Mouse (Mus musculus) liver, adult 2 months (tissue): ENCODE data around the gene Wdpcp. TPM values are rescaled to one million over a fixed set of nuclear protein-coding genes. Genes with fewer than 3 reads are reported as not detected.
A peak's percentile ranks its signal among the peaks of the same experiment; 100 is the strongest.

Source experiments
- DNase-seq: peaks from one replicate; pipeline ENCODE4 v3.0.0-alpha.2; 2011; ENCODE audit warnings: low read depth, low spot score; ENCODE audit errors: extremely low read depth
- H3K27ac ChIP-seq: fragments of 200-500 bp; replicated peaks from 2 replicates; pipeline ENCODE4 v1.5.1; 2012; ENCODE audit warnings: low read depth, mild to moderate bottlenecking, control low read depth, inconsistent platforms, low read length; ENCODE audit not compliant: insufficient read depth
- H3K27me3 ChIP-seq: fragments of 200-500 bp; 2 replicates; pipeline ENCODE4 v1.6.1; 2012; ENCODE audit warnings: mild to moderate bottlenecking, moderate library complexity, low read length, inconsistent platforms; ENCODE audit not compliant: control insufficient read depth, insufficient read depth
- H3K36me3 ChIP-seq: fragments of 200-500 bp; 2 replicates; pipeline ENCODE4 v1.6.1; 2012; ENCODE audit warnings: low read length, inconsistent platforms; ENCODE audit not compliant: control insufficient read depth, insufficient read depth
- H3K4me1 ChIP-seq: fragments of 200-500 bp; 2 replicates; pipeline ENCODE4 v1.6.1; 2011; ENCODE audit warnings: low read length; ENCODE audit not compliant: control insufficient read depth, insufficient read depth
- H3K4me3 ChIP-seq: fragments of 200-500 bp; 2 replicates; pipeline ENCODE4 v1.5.1; 2011; ENCODE audit warnings: low read depth, mild to moderate bottlenecking, control low read depth, low read length, moderate library complexity; ENCODE audit not compliant: insufficient read depth
- H3K79me2 ChIP-seq: fragments of 200-500 bp; 2 replicates; pipeline ENCODE4 v1.6.1; 2012; ENCODE audit warnings: inconsistent platforms, mild to moderate bottlenecking, low read length, moderate library complexity; ENCODE audit not compliant: control insufficient read depth, insufficient read depth
- H3K9ac ChIP-seq: fragments of 200-500 bp; 2 replicates; pipeline ENCODE4 v1.6.1; 2012; ENCODE audit warnings: low read depth, mild to moderate bottlenecking, control low read depth, inconsistent platforms, low read length
- CTCF ChIP-seq: fragments of 200-500 bp; IDR thresholded peaks from 2 replicates; pipeline ENCODE4 v1.5.1; 2011; ENCODE audit warnings: low read depth, low read length, control low read depth
- POLR2A ChIP-seq: fragments of 200-500 bp; IDR thresholded peaks from 2 replicates; pipeline ENCODE4 v1.6.1; 2011; ENCODE audit warnings: low read length, control low read depth; ENCODE audit not compliant: insufficient read depth; ENCODE audit errors: extremely low read depth
- WGBS: fragments of 180-500 bp; shearing (Covaris S2); methylation state at CpG from one replicate; pipeline ENCODE4 v1.1.7; 2018; 5-methylcytosine and 5-hydroxymethylcytosine counted together
- polyA plus RNA-seq: library from polyadenylated mRNA; depleted of rRNA; stranded (reverse); fragments of >200 nt; gene quantifications from 2 replicates; pipeline ENCODE4 v1.2.3, GENCODE M21; 2012
- total RNA-seq: library from RNA; depleted of rRNA; stranded (reverse); fragments of >200 nt; gene quantifications from 2 replicates; pipeline ENCODE4 v1.2.3, GENCODE M21; 2014

Wdpcp gene
- total and polyA plus RNA-seq, 2 experiments, result 0.94 to 4.8 TPM

DNA sequence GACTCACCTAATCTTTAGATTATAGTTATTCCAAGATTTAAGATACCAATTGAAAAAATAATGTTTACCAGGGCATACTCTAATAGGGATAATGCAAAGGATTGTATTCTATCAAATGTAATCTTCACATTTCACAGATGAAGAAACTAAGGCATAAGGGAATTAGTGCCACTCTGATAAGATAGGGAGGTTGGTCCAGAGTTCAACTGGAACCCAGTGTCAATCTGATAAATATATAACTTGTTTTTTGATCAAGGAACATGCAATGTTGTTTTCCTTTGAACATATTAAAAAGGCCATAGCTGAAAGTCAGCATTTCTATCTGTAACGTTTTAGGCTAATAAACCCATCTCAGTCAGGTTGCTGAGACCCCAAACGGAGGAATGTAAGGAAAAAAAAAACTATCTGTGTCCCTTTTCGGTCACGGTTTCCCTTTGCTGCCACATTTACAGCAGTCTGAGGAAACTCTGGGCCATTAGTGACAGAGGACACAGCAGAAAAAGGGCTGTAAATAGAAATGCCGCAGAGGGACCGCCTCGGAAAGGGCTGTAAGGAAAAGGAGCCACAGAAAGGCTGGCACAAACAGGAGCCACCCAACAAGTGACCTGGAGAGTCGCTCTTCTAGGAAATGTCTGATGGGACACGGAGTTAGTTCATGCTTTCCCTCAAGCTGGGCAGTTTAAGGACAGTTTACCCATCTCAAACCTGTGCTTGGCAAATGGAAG, 7.2 kb upstream of the Wdpcp start:
- peak; percentile 85 for DNase-seq
- no peak overlapping the region for H3K4me3 ChIP-seq
- H3K27ac ChIP-seq, result peak overlapping the region; percentile 98
- TF ChIP-seq CTCF (no peak), POLR2A (no peak)
- peak overlapping the region; percentile 63; the same call in 1 of the 2 replicates for H3K9ac ChIP-seq
- no peaks in the 10 kb centered on the region for H3K27me3 ChIP-seq
- peaks cover 7% of the 10 kb centered on the region; the same call in 1 of the 2 replicates for H3K79me2 ChIP-seq
- 42% methylated on average over 9 of the region's 9 CpGs for WGBS
- H3K36me3 ChIP-seq, result peaks cover 49% of the 10 kb centered on the region
- H3K4me1 ChIP-seq, result peaks cover 26% of the 10 kb centered on the region

DNA sequence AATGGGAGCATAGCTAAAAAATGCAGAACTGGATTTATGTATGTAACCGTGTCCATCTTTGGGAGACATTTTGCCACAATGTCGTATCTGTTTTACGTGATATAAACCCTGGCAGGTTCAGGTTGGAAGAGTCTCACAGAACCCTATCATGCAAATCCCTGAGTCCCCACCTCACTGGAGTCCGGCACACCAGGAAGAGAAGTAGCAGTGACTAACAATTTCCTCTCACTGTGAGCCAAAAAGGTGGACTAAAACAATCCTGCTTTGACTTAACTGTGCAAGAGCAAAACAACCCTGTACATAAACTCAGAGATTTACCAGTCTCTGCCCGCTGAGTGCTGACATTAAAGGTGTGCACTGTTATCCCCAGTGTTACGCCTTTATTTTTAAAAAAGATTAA, 5.1 kb upstream of the Wdpcp start:
- peaks cover 34% of the 10 kb centered on the region for H3K36me3 ChIP-seq
- no peak overlapping the region for H3K27ac ChIP-seq
- no peak overlapping the region for H3K4me3 ChIP-seq
- no peak for DNase-seq
- H3K79me2 ChIP-seq, result peaks cover 9% of the 10 kb centered on the region; the same call in 1 of the 2 replicates
- 90% methylated on average over 6 of the region's 6 CpGs for WGBS
- TF ChIP-seq CTCF (no peak), POLR2A (no peak)
- peaks cover 26% of the 10 kb centered on the region for H3K4me1 ChIP-seq
- no peak overlapping the region for H3K9ac ChIP-seq
- no peaks in the 10 kb centered on the region for H3K27me3 ChIP-seq

DNA sequence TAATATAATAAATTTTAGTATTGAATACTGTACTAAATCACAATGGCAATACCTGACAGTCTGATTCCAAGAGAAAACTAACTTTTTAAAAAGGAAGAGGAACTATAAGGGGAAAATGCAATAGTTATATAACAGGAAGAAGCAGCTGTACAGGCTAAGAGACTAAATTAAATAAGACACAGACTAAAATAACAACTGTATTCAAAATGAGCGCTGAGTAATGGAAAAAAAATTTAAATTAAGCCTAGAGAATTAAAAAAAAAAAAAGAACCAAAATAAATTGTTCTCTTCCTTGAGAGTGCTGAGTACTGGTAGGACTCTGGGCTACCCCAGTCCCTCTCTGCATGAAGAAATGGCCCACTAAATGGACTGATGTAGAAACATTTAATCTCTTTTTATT, 4.3 kb upstream of the Wdpcp start:
- 90% methylated on average over 1 of the region's 1 CpGs for WGBS
- Histone ChIP-seq H3K27ac (no peak overlapping the region), H3K79me2 (peaks cover 9% of the 10 kb centered on the region; the same call in 1 of the 2 replicates), H3K4me3 (no peak overlapping the region), H3K27me3 (no peaks in the 10 kb centered on the region), H3K4me1 (peaks cover 25% of the 10 kb centered on the region), H3K36me3 (peaks cover 31% of the 10 kb centered on the region), H3K9ac (no peak overlapping the region)
- TF ChIP-seq CTCF, result no peak
- no peak for TF ChIP-seq POLR2A
- no peak for DNase-seq

DNA sequence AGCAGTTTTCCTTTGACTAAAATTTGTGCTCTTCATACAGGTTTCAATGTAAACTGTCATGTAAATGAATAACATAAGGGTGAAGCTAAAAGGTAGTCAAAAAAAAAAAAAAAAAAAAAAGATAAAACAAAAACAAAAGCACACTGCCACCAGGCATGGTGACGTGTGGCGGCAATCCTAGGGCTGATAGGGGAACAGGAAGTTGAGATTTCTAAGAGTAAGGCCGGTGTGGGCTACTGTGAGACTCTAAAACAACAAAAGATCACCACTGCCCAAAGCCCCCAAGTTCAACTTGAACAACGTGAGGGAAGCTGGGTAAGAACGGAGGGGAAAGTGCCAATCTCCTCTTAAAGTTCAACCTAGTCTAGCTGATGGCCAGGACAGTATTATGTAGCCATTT, 3.0 kb upstream of the Wdpcp start:
- DNase-seq, result no peak
- no peaks in the 10 kb centered on the region for H3K27me3 ChIP-seq
- peak overlapping the region; percentile 37 for H3K27ac ChIP-seq
- H3K4me1 ChIP-seq, result peaks cover 25% of the 10 kb centered on the region
- 0 out of 2 replicates have a peak overlapping the region, but pooled peaks have one; percentile 26 for H3K9ac ChIP-seq
- H3K36me3 ChIP-seq, result peaks cover 21% of the 10 kb centered on the region
- TF ChIP-seq POLR2A, result no peak
- H3K4me3 ChIP-seq, result no peak overlapping the region
- 23% methylated on average over 5 of the region's 5 CpGs for WGBS
- H3K79me2 ChIP-seq, result peaks cover 9% of the 10 kb centered on the region; the same call in 1 of the 2 replicates

DNA sequence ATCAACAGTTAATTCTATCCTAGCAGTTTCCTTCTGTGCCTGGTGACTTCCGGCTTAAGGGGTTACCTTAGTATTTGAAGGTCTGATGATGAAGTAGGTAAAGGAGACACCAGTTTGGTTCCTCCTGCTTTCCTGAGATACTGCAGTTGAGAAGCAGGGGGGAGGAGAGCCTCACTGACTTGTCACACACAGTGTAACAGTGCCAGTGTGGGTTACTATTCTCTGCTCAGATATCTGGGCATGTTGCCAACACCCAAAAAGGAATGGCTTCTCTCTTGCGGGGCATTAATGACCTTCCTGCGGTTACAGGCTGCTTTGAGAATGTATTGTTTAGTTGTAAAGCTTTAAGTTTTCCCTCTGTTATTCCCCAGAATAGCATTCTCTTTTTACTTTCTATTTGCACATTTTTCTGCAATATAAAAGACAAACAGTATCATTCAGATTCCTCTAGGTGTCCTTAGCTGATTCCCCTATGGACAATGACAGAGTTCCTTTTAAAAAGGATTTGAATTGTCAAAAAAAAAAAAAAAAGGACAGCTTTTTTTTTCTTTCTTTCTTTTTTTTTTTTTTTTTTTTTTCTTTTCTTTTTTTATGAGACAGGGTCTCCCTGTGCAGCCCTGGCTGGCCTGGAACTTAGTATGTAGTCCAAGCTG, 2.5 kb upstream of the Wdpcp start:
- DNase-seq, result peak; percentile 76
- Histone ChIP-seq H3K27me3 (no peaks in the 10 kb centered on the region), H3K27ac (peak overlapping the region; percentile 37), H3K36me3 (peaks cover 20% of the 10 kb centered on the region), H3K4me1 (peaks cover 25% of the 10 kb centered on the region), H3K9ac (peak overlapping the region; percentile 26; the same call in 1 of the 2 replicates), H3K4me3 (peak overlapping the region; percentile 94), H3K79me2 (peaks cover 9% of the 10 kb centered on the region; the same call in 1 of the 2 replicates)
- no peak for TF ChIP-seq CTCF
- 10% methylated on average over 3 of the region's 3 CpGs for WGBS

DNA sequence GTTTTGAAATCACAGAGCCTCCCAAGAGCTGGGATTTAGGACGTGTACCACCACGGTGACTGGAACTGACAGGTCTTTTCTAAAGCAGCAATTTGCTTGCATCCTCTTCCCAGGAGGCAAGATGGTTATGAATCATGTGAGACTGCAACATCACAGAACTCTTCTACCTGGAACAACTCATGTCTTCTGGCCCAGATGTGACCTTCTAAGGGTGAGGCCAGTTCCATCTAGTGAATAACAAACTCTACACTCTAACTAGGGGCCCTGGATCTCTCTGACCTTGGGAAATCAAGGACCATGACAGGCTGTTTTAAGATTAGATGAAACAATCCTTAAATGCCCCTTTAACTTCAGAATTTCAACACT, 1.9 kb upstream of the Wdpcp start:
- no peak for TF ChIP-seq CTCF
- TF ChIP-seq POLR2A, result no peak
- DNase-seq, result peak; percentile 48
- Histone ChIP-seq H3K4me3 (peak overlapping the region; percentile 94), H3K79me2 (peaks cover 7% of the 10 kb centered on the region; the same call in 1 of the 2 replicates), H3K9ac (peak overlapping the region; percentile 55), H3K36me3 (peaks cover 17% of the 10 kb centered on the region), H3K27ac (peak overlapping the region; percentile 56; the same call in 1 of the 2 replicates), H3K27me3 (no peaks in the 10 kb centered on the region), H3K4me1 (peaks cover 21% of the 10 kb centered on the region)
- WGBS, result 14% methylated on average over 2 of the region's 2 CpGs
